Mouse (Mus musculus) lung, embryonic 15.5 days (tissue): ENCODE data around the gene Skor1. TPM values are rescaled to one million over a fixed set of nuclear protein-coding genes. Genes with fewer than 3 reads are reported as not detected.

Source experiments
- ATAC-seq: fragments of 200-750 bp; cut with Nextera tagmentation; 2 replicates; pipeline ENCODE4 v1.8.0; 2017; ENCODE audit warnings: moderate number of reproducible peaks, borderline replicate concordance; ENCODE audit not compliant: low FRiP score, low TSS enrichment; ENCODE audit errors: extremely low read depth
- H3K27ac ChIP-seq: fragments of 300-500 bp; sonication (generic); 2 replicates; pipeline ENCODE4 v1.5.1; 2015; ENCODE audit warnings: moderate library complexity, mild to moderate bottlenecking, inconsistent platforms
- H3K27me3 ChIP-seq: fragments of 300-500 bp; sonication (generic); 2 replicates; pipeline ENCODE4 v1.6.1; 2015; ENCODE audit warnings: inconsistent platforms
- H3K36me3 ChIP-seq: fragments of 300-500 bp; sonication (generic); 2 replicates; pipeline ENCODE4 v1.6.1; 2015; ENCODE audit warnings: inconsistent platforms
- H3K4me1 ChIP-seq: fragments of 300-500 bp; sonication (generic); 2 replicates; pipeline ENCODE4 v1.6.1; 2015; ENCODE audit warnings: inconsistent platforms
- H3K4me2 ChIP-seq: fragments of 300-500 bp; sonication (generic); 2 replicates; pipeline ENCODE4 v1.6.1; 2015; ENCODE audit warnings: inconsistent platforms, mild to moderate bottlenecking, moderate library complexity
- H3K4me3 ChIP-seq: fragments of 300-500 bp; sonication (generic); 2 replicates; pipeline ENCODE4 v1.5.1; 2015; ENCODE audit warnings: mild to moderate bottlenecking, inconsistent platforms
- H3K9ac ChIP-seq: fragments of 300-500 bp; sonication (generic); 2 replicates; pipeline ENCODE4 v1.6.1; 2015; ENCODE audit warnings: inconsistent platforms
- H3K9me3 ChIP-seq: fragments of 300-500 bp; sonication (generic); 2 replicates; pipeline ENCODE4 v1.6.1; 2016; ENCODE audit warnings: inconsistent platforms
- WGBS: fragments of 180-500 bp; shearing (Covaris S2); methylation state at CpG from one replicate; pipeline ENCODE4 v1.1.7; 2015; 5-methylcytosine and 5-hydroxymethylcytosine counted together
- polyA plus RNA-seq: library from polyadenylated mRNA; unstranded; fragments of >200 nt; fragmentation: Nextera tagmentation; extraction: Ambion mirVana; gene quantifications from 2 replicates; pipeline ENCODE4 v1.2.1, GENCODE M21; 2015

Skor1 gene
- polyA plus RNA-seq, 1 experiment from 2014 or later = not detected

- Histone ChIP-seq H3K36me3 (no peaks in the 10 kb centered on the region), H3K4me1 (peaks cover 42% of the 10 kb centered on the region), H3K4me3 (no peak overlapping the region), H3K9me3 (no peaks in the 10 kb centered on the region), H3K9ac (no peak overlapping the region), H3K27me3 (peaks cover 99% of the 10 kb centered on the region), H3K27ac (no peak overlapping the region), H3K4me2 (no peak overlapping the region)
- WGBS = 2% methylated on average over 17 of the region's 17 CpGs
- no peak for ATAC-seq
These were observed 9.1 kb downstream of the Skor1 start for GRCm38 (mm10) chr9:63139661-63140060.

GRCm38 (mm10) chr9:63138481-63138967, 10.2 kb downstream of the Skor1 start:
- H3K9me3 ChIP-seq = no peaks in the 10 kb centered on the region
- peaks cover 97% of the 10 kb centered on the region for H3K27me3 ChIP-seq
- peaks cover 40% of the 10 kb centered on the region for H3K4me1 ChIP-seq
- ATAC-seq = no peak
- H3K4me3 ChIP-seq = peak overlapping the region; percentile 19
- H3K4me2 ChIP-seq = peak overlapping the region; percentile 40
- H3K9ac ChIP-seq = no peak overlapping the region
- no peaks in the 10 kb centered on the region for H3K36me3 ChIP-seq
- under 1% methylated on average over 31 of the region's 31 CpGs for WGBS
- no peak overlapping the region for H3K27ac ChIP-seq

GRCm38 (mm10) chr9:63137615-63137915, 11.2 kb downstream of the Skor1 start:
- H3K4me2 ChIP-seq = no peak overlapping the region
- no peak overlapping the region for H3K4me3 ChIP-seq
- no peak overlapping the region for H3K9ac ChIP-seq
- no peaks in the 10 kb centered on the region for H3K9me3 ChIP-seq
- 5% methylated on average over 6 of the region's 6 CpGs for WGBS
- H3K4me1 ChIP-seq = peaks cover 34% of the 10 kb centered on the region
- H3K27ac ChIP-seq = no peak overlapping the region
- H3K36me3 ChIP-seq = no peaks in the 10 kb centered on the region
- peaks cover 87% of the 10 kb centered on the region for H3K27me3 ChIP-seq
- ATAC-seq = no peak

GRCm38 (mm10) chr9:63136756-63137614, 11.8 kb downstream of the Skor1 start:
- Histone ChIP-seq H3K4me1 (peaks cover 33% of the 10 kb centered on the region), H3K4me2 (no peak overlapping the region), H3K9ac (no peak overlapping the region), H3K27ac (no peak overlapping the region), H3K27me3 (peaks cover 81% of the 10 kb centered on the region), H3K9me3 (no peaks in the 10 kb centered on the region), H3K36me3 (no peaks in the 10 kb centered on the region), H3K4me3 (no peak overlapping the region)
- WGBS = 4% methylated on average over 19 of the region's 19 CpGs
- ATAC-seq = no peak

- Histone ChIP-seq H3K36me3 (no peaks in the 10 kb centered on the region), H3K4me1 (peaks cover 33% of the 10 kb centered on the region), H3K4me2 (no peak overlapping the region), H3K9ac (no peak overlapping the region), H3K27ac (no peak overlapping the region), H3K4me3 (no peak overlapping the region), H3K27me3 (peaks cover 74% of the 10 kb centered on the region), H3K9me3 (no peaks in the 10 kb centered on the region)
- ATAC-seq = no peak
- 8% methylated on average over 8 of the region's 8 CpGs for WGBS
These were observed 12.5 kb downstream of the Skor1 start for GRCm38 (mm10) chr9:63136241-63136640.

- no peaks in the 10 kb centered on the region for H3K36me3 ChIP-seq
- peaks cover 70% of the 10 kb centered on the region for H3K27me3 ChIP-seq
- ATAC-seq = no peak
- H3K4me3 ChIP-seq = peak overlapping the region; percentile 31
- under 1% methylated on average over 16 of the region's 16 CpGs for WGBS
- no peak overlapping the region for H3K9ac ChIP-seq
- H3K4me1 ChIP-seq = peaks cover 33% of the 10 kb centered on the region
- no peak overlapping the region for H3K27ac ChIP-seq
- H3K9me3 ChIP-seq = no peaks in the 10 kb centered on the region
- peak overlapping the region; percentile 56 for H3K4me2 ChIP-seq
These were observed 13.0 kb downstream of the Skor1 start for GRCm38 (mm10) chr9:63135801-63136200.

GRCm38 (mm10) chr9:63135356-63135755, 13.4 kb downstream of the Skor1 start:
- Histone ChIP-seq H3K27me3 (peaks cover 65% of the 10 kb centered on the region), H3K4me3 (peak overlapping the region; percentile 31), H3K36me3 (no peaks in the 10 kb centered on the region), H3K4me2 (peak overlapping the region; percentile 56), H3K4me1 (peaks cover 33% of the 10 kb centered on the region), H3K27ac (no peak overlapping the region), H3K9ac (no peak overlapping the region), H3K9me3 (no peaks in the 10 kb centered on the region)
- WGBS = 4% methylated on average over 11 of the region's 11 CpGs
- no peak for ATAC-seq

- H3K4me2 ChIP-seq = peak overlapping the region; percentile 61
- H3K4me3 ChIP-seq = peak overlapping the region; percentile 33
- peaks cover 39% of the 10 kb centered on the region for H3K4me1 ChIP-seq
- H3K36me3 ChIP-seq = no peaks in the 10 kb centered on the region
- no peak overlapping the region for H3K9ac ChIP-seq
- no peaks in the 10 kb centered on the region for H3K9me3 ChIP-seq
- WGBS = 8% methylated on average over 6 of the region's 6 CpGs
- no peak overlapping the region for H3K27ac ChIP-seq
- peaks cover 48% of the 10 kb centered on the region for H3K27me3 ChIP-seq
- ATAC-seq = no peak
These were observed 15.1 kb downstream of the Skor1 start for GRCm38 (mm10) chr9:63133659-63134058.

GRCm38 (mm10) chr9:63132673-63133601, 15.8 kb downstream of the Skor1 start:
- WGBS = 1% methylated on average over 48 of the region's 48 CpGs
- peaks cover 34% of the 10 kb centered on the region for H3K4me1 ChIP-seq
- peak overlapping the region; percentile 83 for H3K4me2 ChIP-seq
- peak overlapping the region; percentile 59 for H3K9ac ChIP-seq
- H3K36me3 ChIP-seq = no peaks in the 10 kb centered on the region
- H3K27ac ChIP-seq = peak overlapping the region; percentile 71
- H3K27me3 ChIP-seq = peaks cover 41% of the 10 kb centered on the region
- H3K4me3 ChIP-seq = peak overlapping the region; percentile 58
- no peaks in the 10 kb centered on the region for H3K9me3 ChIP-seq
- ATAC-seq = peak; percentile 98

- Histone ChIP-seq H3K9me3 (no peaks in the 10 kb centered on the region), H3K27me3 (peaks cover 32% of the 10 kb centered on the region), H3K4me2 (peak overlapping the region; percentile 83), H3K4me1 (peaks cover 34% of the 10 kb centered on the region), H3K36me3 (no peaks in the 10 kb centered on the region), H3K4me3 (peak overlapping the region; percentile 58), H3K27ac (peak overlapping the region; percentile 71), H3K9ac (peak overlapping the region; percentile 59)
- WGBS = 2% methylated on average over 28 of the region's 28 CpGs
- ATAC-seq = peak; percentile 8; the same call in 1 of the 2 replicates
These were observed 16.7 kb downstream of the Skor1 start for GRCm38 (mm10) chr9:63131957-63132602.

GRCm38 (mm10) chr9:63129641-63130041, 19.1 kb downstream of the Skor1 start:
- Histone ChIP-seq H3K4me1 (peaks cover 28% of the 10 kb centered on the region), H3K27me3 (peaks cover 9% of the 10 kb centered on the region), H3K9ac (no peak overlapping the region), H3K27ac (peak overlapping the region; percentile 65), H3K9me3 (no peaks in the 10 kb centered on the region), H3K4me3 (no peak overlapping the region), H3K4me2 (no peak overlapping the region), H3K36me3 (no peaks in the 10 kb centered on the region)
- WGBS = 64% methylated on average over 8 of the region's 8 CpGs
- ATAC-seq = no peak
